Mouse (Mus musculus) kidney, postnatal 10 days (tissue): ENCODE measurements around the gene Mydgf.

Source experiments
- DNase-seq: peaks from one replicate; pipeline ENCODE4 v3.0.0; 2021; ENCODE audit warnings: mixed read lengths

Gene Mydgf

DNA sequence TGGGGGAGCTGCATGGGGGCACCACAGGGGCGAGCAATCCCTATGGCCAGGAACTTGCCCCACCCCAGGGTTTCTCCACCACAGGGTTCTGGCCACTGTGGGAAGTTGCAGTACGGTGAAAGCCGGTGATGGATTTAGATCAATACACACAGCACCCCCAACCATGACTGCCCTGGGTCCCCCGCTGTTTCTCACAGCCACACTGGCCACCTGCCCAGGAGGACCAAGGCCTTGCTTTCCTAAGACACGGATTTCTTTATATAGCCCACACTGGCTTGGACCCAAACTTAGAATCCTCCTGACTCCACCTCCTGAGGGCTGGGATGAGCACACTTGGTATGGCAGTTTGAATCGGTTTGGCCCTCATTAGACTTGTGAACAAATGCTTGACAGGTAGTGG, 7.5 kb upstream of the Mydgf start:
- DNase-seq, result no peak

DNA sequence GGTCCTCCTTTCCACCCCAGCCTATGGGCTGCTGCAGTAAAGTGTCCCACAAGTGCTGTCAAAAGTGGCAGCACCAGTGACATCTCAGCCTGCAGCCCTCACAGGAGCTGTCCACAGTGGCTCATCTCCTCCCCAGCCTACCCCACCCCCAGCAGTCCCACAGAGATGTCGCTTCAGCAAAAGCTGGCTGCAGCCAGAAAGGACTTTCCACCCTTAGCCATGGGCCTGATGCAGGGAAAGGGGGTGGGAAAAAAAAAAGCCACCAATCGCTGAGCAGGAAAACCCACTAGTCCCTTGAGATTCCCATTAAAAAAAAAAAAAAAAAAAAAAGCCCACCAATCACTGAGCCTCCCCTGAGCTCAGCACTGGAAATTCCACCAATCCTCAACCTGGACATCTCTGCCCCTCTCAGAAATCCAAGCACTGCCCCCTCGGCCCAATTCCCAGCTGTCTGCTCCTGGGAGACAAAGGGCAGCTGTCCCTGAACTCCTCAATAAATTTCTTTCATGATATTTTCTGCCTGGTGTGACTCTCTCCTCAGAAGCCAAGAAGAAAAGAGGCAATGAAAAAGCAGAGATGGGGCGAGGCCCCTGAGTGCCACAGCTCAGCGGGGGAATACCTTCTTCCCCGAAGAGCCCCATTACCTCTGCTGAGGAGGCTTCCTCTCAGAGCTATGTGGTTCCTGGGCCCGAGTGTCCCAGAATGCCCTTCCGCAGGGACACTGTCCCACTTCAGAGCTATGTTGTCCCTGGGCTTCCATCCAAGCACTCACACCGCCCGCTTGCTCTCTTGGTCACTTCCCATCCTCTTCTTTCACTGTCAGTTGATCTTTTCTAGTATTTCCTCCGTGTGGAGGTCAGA, 1.8 kb upstream of the Mydgf start:
- DNase-seq, result peak; percentile 81

DNA sequence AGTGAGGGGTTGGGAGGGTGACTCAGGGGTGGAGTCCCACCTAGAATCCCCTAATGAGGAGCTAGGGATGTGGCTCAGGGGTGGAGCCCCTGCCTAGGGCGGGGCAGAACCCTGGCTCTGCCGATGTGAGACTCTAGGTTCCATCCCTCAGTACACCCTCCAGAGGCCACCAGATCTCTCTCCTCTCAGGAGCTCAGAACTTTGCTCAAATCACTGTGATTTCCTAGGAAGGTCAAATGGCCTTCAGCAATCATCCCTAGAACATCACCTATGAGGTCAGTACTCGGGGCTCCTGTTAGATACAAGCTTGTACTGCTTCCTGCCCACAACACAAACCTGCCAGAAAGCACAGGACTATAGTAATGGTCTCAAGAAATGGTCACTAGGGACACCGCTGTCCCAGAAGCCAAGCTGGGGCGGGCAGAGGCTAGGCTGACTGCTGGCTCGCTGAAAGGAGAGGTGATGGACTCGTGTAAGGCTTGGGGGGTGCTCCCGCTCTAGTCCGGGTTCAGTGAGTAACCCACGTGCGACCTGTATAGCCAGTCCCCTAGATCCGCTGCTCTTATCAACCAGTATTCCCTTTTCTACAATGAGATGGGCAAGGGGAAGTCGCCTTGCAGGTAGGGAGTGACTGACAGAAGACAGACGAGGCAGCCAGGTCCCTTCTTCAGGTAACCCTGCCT, 604 bp downstream of the Mydgf start:
- DNase-seq, result no peak

DNA sequence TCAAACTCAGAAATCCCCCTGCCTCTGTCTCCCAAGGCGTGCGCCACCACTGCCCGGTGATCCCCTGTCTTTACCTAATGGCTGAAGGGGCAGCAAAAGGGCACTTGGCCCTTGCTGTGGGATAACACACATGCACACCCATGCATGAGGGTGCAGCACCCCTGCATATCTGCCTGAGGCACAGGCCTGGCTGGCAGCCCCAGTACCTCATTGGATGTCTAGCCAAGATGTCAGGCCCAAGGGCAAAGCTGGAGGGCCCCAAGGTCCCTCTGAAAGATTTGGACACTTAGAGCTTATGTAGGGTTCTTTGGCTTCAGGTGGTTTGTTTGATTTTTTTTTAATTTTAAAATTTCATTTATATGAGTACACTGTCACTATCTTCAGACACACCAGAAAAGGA, 8.3 kb downstream of the Mydgf start:
- DNase-seq, result no peak

DNA sequence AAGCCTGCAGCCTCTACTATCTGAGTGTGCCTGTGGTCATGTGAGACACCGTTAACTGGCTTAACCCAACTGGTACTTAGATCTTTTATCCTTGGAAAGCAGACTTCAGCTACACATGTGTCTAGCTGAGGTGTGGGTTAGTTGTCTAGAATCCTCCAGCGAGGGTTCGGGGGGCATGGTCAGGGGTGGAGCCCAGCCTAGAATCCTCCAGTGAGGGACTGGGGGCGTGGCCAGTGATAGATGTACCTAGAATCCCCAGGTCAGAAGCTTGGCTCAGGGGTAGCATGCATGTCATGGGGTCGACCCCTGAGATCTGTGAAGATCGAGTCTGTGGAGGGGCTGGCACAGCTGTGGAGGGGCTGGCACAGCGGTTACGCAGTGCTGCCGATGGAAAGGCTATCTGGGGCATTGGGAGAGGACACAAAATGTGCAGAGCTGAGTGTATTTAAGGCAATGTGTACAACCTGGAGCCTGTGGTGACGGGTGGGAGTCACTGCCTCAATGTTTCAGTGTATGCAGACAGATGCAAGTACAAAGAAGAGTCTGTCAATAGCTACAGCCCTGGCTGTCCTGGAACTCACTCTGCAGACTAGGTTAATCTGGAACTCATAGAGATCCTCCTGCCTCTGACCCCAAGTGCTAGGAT, 10.2 kb downstream of the Mydgf start:
- no peak for DNase-seq

DNA sequence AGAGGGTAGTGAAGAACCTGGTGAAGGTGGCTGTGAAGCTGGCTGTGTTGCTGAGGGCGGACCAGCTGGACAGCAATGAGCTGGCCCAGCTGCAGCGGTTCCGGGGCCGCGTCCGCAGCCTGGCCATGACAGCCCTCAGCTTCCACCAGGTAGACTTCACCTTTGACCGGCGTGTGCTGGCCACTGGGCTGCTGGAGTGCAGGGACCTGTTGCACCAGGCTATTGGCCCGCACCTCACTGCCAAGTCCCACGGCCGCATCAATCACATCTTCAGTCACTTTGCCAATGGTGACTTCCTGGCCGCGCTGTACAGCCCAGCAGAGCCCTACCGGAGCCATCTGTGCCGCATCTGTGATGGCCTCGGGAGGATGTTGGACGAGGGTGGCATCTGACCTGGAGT, 11.8 kb downstream of the Mydgf start:
- DNase-seq, result no peak

DNA sequence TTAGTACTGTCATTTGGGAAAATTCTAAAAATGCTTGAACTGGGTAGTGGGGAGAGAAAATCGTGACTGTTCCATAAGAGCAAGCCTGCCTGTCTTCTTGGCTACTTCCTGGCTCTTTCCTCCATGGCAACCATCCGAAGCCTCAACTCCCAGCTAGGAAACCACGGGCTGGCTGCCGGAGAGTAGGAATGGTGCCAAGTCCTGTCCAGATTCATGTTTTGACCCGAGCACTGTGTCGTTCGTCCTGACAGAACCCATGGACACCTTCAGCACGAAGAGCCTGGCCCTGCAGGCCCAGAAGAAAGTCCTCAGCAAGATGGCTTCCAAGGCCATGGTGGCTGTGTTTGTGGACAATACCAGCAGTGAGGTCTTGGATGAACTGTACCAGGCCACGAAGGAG, 12.3 kb downstream of the Mydgf start:
- no peak for DNase-seq

DNA sequence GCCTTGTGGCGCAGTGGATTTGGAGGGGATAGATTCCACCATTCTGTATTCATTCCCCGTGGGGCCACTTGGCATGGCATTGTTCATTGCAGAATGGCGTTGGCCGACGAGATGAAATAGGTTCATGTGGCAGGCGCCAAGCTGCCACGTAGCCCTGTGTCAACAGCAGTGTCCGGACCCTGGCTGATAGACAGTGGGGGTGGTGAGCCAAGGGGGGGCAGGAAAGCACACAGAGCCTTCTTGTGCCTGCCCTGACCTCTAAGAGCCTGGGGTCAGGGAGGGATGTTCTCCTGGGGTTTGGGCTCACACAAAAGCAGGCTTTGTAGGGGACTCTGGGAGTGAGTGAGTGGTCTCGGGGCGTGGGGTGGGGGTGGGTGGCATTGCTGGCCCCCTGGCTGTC, 13.1 kb downstream of the Mydgf start:
- DNase-seq, result peak; percentile 33

DNA sequence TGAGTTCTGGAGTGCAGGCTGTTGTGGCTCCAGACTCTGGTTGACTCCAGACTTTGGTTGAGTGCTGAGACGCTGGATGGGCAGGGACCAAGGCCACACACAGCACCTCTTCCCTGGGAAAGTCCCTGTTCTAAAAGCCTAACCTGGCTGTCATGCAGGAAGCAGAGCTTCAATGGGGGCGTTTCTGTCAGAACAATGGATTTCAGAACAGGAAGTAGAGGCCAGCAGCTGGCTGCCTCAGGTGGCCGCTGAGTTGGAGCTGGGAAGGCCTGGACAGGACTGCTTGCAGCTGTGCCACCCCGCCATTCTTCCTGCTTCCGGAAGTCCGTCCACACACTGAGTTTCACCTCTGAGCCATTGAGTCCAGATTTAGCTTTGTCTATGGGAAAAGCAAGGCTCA, 13.9 kb downstream of the Mydgf start:
- peak; percentile 65 for DNase-seq

DNA sequence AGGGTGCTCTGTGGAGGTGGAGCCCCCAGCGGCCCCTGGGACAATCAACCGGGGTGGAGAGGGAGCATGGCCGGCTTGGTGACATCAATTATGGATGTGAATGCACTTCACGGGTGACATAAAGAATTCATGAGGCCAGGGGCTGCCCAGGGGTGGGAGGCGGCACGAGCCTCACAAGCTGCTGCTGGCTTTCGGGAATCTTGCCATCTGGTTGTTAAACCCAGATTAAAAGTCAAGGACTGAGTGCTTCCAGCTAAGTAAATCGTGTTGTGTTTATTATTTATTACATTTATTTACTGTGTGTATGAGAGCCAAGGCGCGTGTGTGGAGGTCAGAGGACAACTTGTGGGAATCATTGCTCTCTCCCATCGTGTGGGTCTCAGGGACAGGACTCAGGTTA, 18.0 kb downstream of the Mydgf start:
- DNase-seq, result peak; percentile 43

DNA sequence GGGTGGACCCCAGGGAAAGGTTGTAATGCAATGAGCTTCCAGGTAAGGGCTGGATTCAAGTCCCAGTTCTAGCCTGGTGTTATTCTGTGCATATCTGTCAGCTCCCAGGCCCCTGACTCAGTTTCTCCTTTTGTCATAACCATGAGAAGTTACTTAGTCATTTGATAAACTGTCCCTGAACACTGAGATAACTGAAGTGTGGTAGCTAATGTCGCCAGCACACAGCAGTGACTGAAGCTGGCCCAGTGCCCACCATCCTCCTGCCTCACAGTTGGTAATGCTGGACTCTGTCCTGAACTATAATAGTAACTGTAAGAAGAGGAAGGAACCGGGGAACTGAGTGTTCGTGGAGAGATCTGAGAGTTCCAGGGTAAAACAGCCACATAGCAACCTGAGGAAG, 19.2 kb downstream of the Mydgf start:
- peak; percentile 40 for DNase-seq

DNA sequence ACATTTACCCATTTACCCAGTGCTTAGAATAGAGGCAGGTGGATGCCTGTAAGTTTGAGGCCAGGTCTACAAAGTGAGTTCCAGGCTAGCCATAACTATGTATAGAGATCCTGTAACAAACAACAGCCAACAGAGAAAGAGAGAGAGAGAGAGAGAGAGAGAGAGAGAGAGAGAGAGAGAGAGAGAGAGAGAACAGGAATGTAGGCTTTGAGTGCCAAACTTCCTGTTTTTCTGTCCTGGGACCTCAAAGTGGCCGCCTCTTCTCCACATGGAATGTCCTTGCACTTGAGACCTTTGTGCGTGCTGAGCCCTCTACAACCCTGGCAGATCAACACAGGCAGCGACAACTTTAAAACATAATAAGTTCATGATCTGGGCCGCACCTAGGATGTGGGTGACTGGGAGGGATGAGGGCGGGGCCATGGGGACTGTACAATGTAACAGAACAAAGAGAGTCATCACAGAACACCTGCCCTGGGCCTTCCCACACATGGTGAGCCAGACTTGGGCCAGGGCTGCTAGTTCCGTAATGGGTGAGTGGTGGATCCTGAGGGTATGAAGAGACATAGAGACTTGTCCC, 20.1 kb downstream of the Mydgf start:
- no peak for DNase-seq

DNA sequence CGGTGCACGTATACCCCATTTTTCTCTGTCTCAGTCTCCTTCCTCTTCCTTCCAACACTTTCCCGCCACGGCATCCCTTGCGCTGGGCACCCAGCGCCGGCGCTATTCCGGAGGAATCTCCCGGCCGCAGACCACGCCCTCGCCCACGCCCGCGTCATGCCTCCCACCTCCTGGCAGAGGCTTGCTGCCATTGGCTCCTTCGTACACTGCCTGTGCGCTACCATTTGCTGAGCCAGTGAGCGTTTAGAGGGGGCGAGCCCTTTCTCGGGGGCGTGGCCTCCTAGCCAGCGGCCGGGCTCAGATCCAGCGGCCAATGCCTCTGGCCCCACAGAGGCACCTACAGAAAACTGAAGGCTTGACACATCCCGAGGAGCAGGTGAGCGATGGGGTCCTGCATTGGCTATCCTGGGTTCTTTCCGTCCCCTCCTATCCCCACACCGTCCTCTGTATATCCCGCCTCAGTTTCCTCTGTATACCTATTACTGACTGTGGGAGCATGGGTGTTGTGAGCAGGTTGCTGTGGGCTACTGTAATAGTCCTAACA, 21.4 kb downstream of the Mydgf start, which contains the start of gene Tnfaip8l1:
Gene Tnfaip8l1, plus strand, starts transcription at position 247 of the 544 bp plus-strand sequence.
- peak; percentile 97 for DNase-seq

DNA sequence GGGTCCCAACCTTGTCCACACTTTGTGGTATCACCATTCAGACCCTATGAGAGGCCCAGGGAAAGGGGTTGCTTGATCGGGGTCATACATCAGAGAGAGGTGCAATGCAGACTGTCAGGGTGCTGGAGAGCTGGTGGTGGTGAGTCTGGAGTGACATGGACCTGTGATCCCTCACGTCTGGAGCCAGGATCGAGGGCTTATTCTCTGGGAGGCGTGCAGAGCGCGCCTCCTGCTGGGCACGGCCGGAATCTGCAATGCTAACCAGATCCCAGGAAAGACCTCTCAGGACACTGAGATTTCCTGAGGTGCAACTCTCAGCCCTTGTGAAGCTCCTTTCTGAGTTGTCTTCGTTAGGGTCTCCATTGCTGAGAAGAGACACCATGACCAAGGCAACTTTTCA, 24.0 kb downstream of the Mydgf start:
- peak; percentile 82 for DNase-seq

DNA sequence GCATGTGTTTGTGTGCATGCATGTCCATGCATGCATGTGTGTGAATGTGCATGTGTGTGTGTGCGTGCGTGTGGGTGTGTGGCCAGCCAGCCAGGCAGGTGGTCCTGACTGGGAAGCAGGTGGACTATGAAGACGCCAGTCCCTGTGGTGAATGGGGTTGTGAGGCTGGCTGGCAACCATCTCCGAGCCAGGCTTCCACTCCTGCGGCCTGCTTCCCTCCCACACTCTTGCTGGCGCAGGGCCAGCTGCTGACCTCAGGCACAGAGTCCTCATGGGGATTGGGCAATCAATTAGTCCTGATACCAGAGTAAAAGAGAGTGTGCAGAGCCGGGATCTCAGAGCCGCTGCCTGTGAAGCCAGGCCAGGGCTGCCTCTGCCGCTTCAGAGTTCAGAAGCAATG, 30.1 kb downstream of the Mydgf start:
- DNase-seq, result peak; percentile 68

DNA sequence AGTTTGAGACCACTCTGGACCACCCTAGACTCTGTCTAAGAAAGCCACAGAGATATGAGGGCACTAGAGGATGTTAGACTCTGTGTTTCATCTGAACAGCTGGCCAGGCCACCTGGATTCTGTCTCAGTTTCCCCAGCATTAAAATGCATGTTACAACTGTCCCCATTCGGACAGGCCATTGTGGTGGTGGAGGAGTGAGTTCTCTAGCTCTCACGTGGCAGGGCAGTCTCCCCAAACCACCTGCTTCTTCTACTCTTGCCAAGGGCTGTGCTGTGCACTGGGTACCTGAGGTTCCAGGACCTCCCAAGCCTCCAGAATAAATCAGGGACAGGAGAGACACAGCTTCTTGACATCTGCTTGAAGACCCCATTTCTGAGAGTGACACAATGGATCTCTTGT, 33.8 kb downstream of the Mydgf start:
- no peak for DNase-seq

DNA sequence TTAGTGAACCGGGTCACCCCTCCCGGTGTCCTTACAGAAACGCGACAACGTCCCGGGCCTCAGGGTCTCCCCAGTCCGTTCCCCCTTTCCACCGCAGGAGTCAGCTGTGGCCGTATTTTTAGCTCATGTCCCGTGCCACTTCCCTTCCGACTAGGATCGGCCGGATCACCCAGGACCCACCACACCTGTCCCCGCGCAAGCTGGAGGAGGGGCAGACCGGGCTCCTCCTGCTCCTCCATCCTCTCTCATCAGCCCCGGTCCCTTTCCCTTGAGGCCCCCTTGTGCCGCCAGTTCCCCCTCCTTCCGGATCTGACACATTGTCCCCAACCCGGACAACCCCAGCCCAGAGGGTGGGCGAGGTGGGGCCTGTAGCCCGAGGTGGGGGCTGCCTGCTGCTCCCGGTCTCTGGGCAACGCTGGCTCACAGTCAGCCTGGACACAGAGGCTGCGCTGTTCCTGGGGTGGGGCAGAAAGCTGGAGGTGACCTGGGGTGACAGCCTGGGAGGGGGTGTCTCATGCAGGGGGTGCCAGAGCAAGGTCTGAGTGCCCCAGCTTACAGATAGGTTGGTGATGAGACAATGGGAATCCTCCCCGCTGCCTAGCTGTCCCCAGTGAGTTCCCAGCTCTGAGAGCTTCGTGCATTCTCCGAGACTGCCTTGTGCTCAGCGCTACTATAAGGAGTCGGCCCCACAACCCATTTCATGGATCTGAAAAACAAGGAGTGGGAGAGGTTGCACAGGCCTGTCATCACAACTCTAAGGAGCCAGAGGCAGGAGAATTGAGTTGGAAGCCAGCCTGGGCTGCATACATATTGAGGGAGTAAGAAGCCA, 34.7 kb downstream of the Mydgf start:
- DNase-seq, result no peak

DNA sequence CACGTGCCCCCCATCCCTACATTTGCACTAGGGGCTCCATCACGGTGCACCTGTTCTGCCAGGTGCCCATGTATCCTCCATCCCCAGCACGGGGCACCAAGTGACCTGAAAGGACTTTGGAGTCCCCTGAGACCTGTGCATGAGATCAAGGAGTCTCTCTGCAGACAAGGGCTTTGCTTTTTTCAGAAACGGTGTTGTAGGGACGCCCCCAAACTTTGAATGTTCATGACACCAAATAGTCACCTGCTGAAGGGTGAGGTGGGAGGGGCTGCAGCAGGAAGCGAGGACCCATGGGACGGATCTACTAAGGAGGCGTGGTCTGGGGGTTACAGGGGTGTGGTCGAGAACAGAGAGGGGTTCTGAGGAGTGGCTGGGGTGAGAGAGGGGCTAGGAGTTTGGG, 35.4 kb downstream of the Mydgf start:
- no peak for DNase-seq

DNA sequence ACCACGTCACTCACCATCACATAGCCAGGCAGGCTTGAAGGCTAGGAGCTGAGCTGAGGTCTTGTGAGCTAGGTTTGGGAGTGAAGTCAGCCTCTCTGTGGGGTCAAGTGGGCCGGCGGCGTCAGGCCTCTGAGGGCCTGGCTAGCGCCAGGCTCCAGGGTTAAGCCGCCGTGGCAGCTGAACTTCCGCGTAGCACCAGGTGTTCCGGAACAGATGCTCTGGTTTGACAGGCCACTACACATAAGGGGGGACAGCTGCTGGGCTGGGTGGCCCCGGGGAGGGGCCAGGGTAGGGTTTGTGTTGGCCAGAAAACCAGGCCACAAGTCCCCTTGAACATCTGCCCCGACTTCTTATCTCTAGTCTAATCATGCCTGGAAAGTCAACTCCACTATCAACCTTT, 36.3 kb downstream of the Mydgf start:
- no peak for DNase-seq

DNA sequence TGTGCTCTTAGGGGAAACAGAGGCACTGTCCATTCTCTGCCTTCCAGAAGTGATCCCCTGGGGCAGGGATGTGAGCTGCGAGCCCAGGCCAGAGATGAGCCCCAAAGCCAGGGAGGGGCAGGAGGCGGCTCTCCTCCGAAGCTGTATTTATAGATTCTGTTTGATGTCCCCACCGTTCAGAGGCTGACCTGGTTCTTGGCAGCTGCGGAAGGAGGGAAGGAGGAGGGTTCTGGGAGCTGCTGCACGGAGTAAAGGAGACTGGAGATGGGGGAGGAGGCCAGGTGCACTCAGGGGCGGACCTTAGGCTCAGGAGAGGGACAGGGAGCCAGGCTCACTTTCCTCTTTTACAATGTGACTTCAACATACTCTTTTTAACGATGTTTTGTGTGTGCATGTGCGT, 37.6 kb downstream of the Mydgf start:
- no peak for DNase-seq

DNA sequence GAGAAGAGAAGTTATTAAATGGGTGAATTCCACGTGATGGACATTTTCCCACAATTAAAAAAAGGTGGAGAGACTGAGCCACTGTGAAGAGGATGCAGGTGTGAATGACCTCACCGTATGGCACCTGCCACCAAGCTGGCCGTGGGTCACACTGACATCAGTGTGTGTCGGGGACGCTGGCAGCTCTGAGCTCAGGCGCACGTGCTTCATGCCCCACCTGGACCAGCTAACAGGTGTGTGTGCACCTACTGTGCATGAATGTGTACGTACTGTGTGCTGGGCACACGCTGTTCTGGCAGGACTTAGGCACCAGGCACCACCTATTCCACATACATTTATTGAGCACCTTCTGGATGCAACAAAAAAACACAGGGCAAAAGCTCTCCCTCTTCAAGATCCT, 39.2 kb downstream of the Mydgf start:
- no peak for DNase-seq
